Mouse (Mus musculus) urinary bladder, adult 18-20 months (tissue): ENCODE data around the gene Serpinb3a.
"Not testable (repeated sequence)": the region's sequence is repeated elsewhere in the genome, so short reads cannot be mapped to it uniquely, and the experiment has no call there.

ENCODE experiments used
- DNase-seq, 2 experiments: peaks; one replicate each; pipeline ENCODE4 v3.0.0; 2022; ENCODE audit warnings: low spot score in 2 of 2, mixed read lengths in 2 of 2

The Serpinb3a gene

DNA sequence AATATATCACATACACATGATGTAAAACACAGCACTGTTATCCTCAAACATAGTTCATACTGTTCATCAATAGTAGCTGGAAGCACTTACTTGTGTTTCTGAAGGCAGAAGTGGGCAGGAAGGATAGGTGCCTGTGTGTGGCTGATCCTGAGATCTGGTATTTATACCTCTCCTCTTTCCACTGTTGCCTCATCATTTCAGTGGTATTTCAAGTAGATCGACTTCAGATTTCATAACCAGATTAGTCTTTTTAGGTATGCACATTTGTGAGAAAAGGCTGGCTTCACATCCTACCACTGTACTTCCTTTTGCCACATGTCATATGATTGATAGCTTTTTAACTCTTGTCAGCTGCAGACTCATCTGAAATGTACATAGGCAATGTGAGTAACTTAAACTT lies at the start of gene Serpinb3a:
TSS of gene Serpinb3a (minus strand) at position 101 of the 400 bp plus-strand sequence.
- no peak for DNase-seq

DNA sequence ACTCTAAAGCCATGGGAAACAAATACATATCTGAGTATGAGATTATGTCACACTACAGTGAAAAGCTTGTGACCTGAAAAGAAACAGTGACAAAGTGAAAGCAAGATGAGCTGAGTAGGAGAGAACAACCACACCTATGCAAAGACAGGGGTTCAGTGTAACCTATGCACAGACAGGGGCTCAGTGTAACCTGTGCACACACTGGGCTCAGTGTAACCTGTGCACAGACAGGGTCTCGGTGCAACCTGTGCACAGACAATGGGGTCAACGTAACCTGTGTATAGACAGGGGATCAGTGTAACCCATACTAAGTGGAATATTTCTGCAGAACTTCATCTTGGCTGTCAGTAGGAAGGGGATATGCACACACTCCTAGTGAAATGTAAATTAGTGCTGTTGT lies 46.3 kb upstream of the Serpinb3a start:
- no peak for DNase-seq

GRCm38 (mm10) chr1:107083406-107083805 lies 31.3 kb upstream of the Serpinb3a start, which contains the start of gene Serpinb3d:
Gene Serpinb3d, minus strand, starts transcription at chr1:107083506.
- no peak for DNase-seq

DNA sequence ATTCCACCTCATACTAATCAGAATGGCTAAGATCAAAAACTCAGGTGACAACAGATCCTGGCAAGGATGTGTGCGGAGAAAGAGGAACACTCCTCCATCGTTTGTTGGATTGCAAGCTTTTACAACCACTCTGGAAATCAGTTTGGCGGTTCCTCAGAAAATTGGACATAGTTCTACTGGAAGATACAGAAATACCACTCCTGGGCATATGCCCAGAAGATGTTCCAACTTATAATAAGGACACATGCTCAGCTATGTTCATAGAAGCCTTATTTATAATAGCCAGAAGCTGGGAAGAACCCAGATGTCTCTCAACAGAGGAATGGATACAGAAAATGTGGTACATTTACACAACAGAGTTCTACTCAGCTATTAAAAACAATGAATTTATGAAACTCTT lies 17.9 kb downstream of the Serpinb3a start:
- not testable (repeated sequence) for DNase-seq

DNA sequence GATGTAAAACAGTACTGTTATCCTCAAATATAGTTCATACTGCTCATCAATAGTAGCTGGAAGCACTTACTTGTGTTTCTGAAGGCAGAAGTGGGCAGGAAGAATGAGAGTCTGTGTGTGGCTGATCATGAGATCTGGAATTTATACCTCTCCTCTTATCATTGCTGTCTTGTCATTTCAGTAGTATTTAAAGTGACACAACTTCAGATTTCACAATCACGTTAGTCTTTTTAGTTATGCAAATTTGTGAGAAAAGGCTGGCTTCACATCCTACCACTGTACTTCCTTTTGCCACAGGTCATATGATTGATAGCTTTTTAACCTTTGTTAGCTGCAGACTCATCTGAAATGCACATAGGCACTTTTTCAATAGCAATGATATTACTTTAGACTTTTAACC lies 26.2 kb downstream of the Serpinb3a start:
- no peak for DNase-seq

- no peak for DNase-seq
Measured at GRCm38 (mm10) chr1:107015210-107015609, 36.9 kb downstream of the Serpinb3a start.

- DNase-seq = peak in 1 of 2 experiments; percentile 3
Measured at GRCm38 (mm10) chr1:107014530-107014929, 37.6 kb downstream of the Serpinb3a start.

GRCm38 (mm10) chr1:107006316-107006715 lies 45.8 kb downstream of the Serpinb3a start:
- no peak for DNase-seq

GRCm38 (mm10) chr1:107001754-107002153 lies 50.3 kb downstream of the Serpinb3a start:
- no peak for DNase-seq

- DNase-seq = no peak
Measured at GRCm38 (mm10) chr1:107000424-107000823, 51.7 kb downstream of the Serpinb3a start.
